Mouse (Mus musculus): ENCODE measurements around the gene Ndufv1.
A peak's percentile ranks its signal among the peaks of the same experiment; 100 is the strongest.
"Not testable (repeated sequence)": the region's sequence is repeated elsewhere in the genome, so short reads cannot be mapped to it uniquely, and the experiment has no call there.

Ndufv1 gene

DNA sequence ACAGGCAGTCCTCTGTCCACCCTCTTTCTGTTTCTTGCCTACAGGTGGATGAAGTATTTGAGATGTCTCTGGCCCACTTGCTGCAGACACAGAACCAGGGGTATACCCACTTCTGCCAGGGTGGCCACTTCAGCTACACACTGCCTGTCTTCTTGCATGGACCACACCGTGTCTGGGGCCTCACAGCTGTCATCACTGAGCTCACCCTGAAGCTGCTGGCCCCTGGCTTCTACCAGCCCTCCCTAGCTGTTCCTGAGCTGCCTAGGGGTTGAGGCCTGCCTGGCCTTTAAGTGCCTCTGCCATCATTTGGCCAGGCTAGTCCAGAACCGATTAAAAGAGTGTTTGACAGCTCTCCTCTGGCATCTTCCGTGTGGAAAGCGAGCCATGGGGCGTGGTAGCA lies 10.9 kb downstream of the Ndufv1 start:
- DNase-seq (ENCODE audit: low spot score): no peak

DNA sequence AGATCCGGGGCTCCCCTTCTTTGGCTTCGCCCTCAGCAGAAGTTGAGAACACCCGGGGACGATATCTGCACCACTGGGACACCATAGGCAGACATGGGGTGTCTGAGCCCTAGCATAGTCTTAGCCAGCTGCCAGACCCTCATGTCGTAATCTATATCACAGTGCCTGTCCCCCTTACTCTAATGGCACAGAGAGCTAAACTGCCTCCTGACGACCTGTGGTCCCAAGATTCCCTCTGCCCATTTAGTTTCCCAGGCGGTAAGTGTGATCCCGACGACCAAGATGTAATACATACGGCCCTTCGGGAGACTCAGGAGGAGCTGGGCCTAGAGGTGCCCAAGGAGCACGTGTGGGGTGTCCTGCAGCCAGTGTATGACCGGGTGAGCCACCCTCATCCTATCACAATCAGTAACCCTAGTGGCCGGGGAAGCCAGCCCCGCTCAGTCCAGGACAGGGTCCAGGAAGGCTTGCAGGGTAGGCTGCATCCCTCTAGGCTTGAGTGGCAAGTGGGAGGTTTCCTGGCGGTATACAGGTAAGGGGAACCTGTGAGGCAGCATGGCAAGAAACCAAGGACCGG lies 11.6 kb downstream of the Ndufv1 start:
- DNase-seq (ENCODE audit: low spot score): no peak

DNA sequence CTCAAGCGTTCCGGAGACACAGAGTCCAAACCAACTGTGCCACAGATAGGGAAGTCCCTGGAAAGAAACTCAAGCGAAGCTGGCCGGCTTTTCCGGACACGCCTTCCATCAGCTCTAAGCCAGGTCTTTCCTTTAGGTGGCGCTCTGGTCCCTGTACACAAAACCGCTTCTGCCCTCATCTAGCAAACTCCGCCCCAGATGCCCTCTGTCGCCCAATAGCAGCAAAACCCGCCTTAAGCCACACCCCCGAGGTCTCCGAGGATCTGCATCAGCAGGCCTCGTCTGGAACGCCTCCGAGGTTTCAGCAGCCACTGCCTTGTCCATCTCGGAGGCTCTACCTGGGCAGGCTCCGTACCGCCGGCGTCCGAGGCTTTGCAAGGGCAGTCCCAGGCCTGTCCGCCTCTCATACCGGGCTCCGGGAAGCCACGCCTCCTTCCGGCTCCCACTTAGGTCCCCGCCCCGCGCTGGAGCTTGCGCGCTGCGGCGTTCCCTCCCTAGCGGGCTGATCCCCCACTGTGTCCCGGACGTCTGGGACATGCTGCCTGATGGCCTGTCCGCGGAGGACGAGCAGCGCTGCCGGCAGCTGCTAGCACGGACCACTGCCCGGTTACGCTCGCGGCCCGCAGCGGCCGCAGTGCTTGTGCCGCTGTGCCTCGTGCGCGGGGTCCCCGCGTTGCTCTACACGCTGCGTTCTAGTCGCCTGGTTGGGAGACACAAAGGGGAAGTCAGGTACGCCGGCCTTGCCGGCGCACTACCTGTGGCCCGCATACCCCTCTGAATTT lies 12.3 kb downstream of the Ndufv1 start, which contains the start of the genes Nudt8 and Gm49405:
Gene Nudt8 (plus strand): TSS at position 462 of the 782 bp plus-strand sequence.
Gene Gm49405 (plus strand): TSS at position 508 of the 782 bp plus-strand sequence.
- peak; percentile 98 for DNase-seq (ENCODE audit: low spot score)

DNA sequence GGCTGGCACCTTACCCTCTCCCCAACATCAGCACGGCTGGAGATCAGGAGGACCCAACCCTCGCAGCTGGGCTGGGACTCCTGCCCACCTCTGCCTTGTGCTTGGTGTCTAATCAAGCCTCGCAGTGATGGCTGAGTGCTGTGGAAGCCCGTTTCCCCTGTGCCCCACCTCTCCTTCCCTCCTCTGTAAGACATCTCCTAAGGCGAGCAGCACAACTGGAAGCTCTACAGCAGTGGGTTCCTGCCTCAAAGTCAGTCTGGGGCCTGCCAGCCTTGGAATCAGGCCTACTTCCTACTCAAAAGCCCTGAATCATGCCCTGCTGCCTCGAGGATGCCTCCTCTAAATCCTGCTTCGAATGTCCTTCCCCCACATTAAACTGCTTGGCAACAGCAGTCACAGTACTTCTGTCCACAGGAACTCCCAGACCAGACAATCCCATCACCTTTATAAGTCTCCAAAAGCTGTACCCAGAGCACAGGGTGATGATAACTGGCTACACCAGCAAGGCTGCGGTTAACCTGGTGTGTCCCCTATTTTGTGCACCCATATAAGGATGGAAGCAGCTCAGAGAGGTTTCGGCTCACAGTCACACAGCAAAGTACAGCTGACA lies 13.4 kb downstream of the Ndufv1 start:
- DNase-seq (ENCODE audit: low spot score): no peak

DNA sequence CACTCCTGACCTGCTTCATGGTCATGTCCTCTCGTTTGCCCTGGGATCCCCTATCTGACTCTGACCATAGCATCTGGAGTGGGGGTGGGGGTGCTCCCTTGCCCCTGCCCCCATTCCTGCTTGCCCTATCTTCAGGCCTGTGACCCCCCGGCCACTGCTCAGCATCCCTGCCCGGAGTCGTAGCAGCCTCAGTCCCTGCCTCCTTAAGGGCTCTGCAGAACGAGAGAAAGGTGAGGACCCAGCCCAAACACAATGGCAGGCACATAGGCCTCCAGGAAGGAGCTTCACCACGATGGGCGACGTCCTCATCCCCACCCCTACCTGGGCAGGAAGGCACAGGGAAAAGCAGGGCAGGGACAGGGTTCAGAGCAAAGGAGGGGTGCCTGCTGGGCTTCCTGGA lies 14.3 kb downstream of the Ndufv1 start:
- no peak for DNase-seq (ENCODE audit: low spot score)

DNA sequence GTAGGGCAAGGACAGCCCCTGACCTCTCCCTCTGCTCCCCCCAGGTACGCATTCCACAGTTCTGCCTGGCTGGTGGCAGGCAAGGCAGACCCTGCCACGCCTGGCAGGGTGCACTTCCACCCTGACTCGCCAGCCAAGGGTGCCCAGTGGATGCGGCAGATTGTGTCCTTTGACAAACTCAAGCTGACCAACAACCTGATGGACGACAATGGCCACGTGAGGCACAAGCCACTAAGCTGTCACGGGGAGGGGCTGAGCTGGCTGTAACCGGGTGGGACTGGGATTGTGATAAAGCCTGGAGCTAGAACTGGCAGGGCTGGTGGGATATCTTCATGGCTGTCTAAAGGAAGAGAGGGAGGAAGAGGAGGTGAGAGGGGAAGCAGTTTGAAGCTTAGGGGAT lies 15.4 kb downstream of the Ndufv1 start:
- DNase-seq (ENCODE audit: low spot score): no peak

DNA sequence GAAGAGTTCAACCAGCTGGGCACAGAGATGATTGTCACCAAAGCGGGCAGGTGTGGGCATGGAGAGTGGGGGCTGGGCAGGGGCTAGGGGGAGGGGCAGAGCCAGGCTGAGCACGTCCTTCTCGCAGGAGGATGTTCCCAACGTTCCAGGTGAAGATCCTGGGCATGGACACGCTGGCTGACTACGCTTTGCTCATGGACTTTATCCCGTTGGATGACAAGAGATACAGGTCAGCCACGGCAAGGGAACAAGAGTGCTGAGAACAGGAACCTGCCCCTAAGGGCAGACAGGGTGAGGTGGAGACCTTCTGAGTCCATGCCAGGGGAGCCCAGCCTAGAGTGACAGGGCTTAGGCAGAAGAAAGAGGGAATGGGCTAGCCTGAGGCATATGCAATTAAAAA lies 15.9 kb downstream of the Ndufv1 start:
- no peak for DNase-seq (ENCODE audit: low spot score)

DNA sequence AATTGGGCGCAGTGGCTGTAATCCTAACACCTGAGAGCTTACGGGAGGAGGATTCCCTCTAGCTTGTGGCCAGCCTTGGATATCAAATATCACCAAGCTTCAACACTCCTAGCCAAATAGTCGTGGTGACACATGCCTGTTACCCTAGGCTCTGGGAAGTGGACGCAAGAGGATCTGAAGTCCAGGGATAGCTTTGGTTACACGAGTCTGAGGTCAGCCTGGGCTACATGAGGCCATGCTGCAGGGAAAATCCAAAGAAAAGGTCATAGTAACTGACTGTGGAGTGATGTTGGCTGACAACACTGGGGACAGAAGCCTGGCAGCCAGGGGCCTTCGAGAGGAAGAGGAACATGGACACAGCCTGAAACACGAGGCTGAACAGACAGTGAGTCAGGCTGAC lies 16.5 kb downstream of the Ndufv1 start:
- DNase-seq (ENCODE audit: low spot score): no peak

DNA sequence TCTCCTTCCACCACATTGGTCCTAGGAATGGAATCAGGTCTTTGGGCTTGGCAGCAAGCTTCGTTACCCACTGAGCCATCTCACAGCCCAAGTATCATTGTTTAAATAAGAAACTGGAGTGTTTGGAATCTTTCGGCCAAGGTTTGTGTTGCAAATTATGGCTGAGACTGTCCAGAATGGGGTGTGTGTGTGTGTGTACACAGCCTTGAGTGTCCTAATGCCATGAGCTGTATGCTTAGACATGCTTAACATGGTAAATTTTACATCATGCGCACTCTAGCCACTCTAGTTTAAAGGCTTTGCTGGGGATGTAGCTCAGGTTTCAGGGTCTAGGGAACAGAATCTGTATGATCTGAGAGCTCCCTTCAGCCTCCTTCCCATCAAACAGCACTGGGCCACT lies 17.1 kb downstream of the Ndufv1 start:
- DNase-seq (ENCODE audit: low spot score): no peak

DNA sequence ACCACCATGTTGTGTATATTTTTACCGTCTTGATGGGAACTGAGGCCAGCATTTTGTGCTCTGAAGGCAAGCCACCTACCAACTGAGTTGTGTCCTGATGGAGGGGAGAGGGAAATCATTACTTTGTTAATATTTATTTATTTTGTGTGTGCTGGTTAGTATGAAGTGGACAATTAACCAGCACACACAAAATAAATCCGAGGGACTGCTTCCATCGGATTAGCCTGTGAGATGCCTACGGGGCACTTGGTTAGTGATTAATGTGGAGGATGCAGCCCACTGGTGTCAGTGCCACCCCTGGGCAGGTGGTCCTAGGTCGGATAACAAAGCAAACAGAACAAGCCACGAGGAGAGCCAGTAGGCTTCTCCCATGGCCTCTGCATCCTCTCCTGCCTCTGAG lies 17.7 kb downstream of the Ndufv1 start:
- no peak for DNase-seq (ENCODE audit: low spot score)

DNA sequence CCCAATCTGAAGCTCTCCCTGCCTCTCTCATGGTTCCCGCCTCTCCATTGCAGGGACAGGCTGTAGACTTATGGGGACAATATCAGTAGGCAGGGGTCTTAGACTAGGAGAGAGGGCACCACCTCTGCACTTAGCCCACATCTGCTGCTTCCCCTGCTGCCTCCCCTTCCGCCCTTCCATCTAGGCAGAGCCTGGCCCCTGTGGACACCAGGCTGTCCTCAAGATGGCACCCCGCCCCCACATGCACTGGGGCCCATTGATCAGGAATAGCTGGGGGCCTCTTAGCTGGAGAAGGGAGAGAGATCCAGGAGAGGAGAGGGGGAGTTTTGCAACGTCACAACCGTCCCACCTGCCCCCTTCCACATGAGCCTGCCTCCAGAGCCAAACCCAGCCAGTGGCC lies 20.2 kb downstream of the Ndufv1 start, which contains the start of gene Tbx10:
Gene Tbx10 (plus strand): TSS at position 337 of the 400 bp plus-strand sequence.
- no peak for DNase-seq (ENCODE audit: low spot score)

DNA sequence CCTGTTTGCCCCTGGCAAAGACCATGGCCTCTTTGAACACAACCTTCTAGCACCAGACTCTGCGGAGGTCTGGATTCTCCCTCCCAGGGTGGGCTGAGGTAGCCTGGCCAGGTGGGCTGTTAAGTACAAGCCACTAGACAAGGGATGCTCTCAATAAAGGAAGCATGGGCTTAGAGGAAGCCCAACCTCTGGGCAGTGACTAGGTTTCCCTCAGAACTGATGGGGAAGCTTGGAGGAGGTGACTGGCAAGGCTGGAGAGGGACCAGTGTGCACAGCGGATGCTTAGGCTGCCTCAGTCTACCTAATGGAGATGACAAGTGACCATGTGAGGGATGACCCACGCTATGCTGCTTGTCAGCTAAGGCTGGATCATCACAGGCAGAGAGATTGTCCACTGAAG lies 20.6 kb downstream of the Ndufv1 start:
- no peak for DNase-seq (ENCODE audit: low spot score)

DNA sequence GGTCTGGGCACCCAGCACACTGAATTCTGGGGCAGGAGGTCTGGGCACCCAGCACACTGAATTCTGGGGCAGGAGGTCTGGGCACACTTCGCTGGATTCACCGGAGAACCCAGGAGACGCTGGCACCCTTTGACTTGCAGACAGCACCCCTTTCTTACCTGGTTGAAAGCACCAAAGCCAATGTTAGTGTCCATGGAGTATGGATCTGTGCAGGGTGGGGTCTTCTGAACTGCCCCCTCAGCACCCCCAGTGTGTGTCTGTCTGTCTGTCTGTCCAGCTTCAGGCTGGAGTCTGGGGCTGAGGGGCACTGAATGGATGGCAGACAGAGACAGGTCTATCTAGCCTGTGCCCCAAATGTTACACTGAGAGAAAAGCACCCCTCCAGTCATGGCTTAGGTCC lies 21.0 kb downstream of the Ndufv1 start:
- no peak for DNase-seq (ENCODE audit: low spot score)

DNA sequence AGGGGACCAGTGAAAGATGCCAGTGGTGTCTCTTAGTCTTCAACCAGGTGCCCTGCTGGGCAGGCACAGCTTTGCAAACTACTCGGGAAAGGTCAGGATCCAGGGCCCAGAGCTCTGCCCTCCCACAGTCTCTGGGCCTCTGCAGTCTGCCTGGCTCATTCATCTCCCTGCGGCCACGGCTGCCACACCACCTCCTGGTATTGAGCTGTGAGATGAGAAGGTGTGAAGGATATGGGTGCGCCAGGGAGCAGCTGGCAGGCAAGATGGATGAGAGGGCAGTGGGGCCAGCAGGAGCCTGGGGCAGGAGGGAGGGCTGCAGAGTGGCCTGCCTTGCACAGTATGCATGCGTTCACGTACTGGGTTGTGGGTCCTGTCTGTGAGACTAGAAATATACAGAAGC lies 21.8 kb downstream of the Ndufv1 start:
- DNase-seq (ENCODE audit: low spot score): no peak

DNA sequence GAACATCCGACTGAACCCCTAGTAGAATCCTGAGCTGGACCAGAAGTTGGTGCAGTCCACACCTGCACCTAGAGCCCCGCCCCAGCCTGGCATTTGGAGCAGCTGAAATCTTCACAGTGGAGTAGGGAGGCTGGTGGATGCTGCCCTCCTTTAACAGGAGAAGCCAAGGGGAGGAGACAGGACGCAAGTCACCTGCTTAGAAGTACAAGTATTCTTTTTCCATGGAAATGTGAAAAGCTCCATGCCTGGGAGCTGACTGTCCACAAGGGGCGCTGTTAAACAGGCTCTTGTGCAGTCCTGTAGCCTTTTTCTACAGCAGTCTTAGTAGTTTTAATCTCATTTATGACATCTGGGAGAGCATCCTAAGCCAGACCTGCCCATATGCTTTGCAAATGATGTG lies 23.9 kb downstream of the Ndufv1 start:
- DNase-seq (ENCODE audit: low spot score): no peak

DNA sequence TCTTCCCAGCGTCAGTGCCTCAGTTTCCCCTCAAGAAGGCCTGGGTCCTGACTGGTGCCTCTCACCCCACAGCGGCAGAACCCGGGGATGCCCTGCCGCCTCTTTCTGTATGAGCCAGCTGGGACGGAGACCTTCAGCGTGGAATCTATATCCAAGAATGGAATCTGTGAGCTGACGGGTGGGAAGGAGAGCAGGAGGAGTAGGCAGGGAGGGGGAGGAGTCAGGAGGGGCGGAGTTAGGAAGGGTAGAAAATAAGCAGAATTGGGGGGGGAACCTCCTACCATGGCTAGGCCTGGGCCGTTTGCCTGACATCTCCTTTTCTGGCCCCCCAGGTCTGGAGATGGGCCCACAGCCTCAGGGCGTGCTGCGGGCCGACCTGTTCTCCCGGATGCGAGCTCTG lies 24.5 kb downstream of the Ndufv1 start:
- DNase-seq (ENCODE audit: low spot score): no peak

DNA sequence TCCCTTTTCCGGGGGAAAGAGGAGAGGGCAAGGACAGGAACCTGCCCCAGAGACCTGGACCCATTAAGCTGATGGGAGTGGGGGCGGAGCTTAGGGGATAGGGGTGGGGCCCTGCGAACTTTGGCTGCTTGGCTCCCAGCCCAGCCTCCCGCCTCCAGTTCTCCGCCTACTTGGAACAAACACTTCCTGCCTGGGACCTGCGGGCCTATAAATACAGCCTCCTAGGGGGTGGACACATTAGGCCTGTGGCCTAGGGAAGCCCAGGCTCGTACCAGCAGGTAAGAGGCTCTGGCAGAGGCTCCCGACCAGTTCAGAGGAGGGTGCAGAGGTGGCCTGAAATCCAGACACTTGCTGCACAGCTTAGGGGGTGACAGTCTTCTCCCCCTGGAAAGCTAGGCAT lies 26.3 kb downstream of the Ndufv1 start, which contains the start of gene Acy3:
Gene Acy3 (plus strand): TSS at position 237 of the 400 bp plus-strand sequence.
- DNase-seq (ENCODE audit: low spot score): peak; percentile 24

DNA sequence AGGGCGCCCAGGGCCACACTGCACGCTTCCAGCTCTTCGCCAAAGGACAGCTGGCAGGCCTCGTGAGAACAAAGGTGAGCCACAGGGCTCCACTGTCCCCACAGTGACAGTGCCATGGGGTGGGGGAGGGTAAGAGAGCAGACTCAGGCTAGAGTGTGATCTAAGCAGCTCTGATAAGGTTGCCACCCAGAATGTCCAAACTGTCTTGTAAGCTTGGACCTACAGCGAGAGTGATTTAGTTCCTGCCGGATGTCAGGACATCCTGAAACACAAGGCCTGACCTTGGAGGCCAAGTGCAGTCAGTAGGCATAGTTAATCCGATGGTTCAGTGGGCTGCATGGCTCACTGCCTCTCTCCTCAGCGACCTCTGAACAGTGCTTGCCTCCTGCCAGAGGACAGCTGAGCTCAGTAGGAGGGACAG lies 27.3 kb downstream of the Ndufv1 start:
- no peak for DNase-seq (ENCODE audit: low spot score)

DNA sequence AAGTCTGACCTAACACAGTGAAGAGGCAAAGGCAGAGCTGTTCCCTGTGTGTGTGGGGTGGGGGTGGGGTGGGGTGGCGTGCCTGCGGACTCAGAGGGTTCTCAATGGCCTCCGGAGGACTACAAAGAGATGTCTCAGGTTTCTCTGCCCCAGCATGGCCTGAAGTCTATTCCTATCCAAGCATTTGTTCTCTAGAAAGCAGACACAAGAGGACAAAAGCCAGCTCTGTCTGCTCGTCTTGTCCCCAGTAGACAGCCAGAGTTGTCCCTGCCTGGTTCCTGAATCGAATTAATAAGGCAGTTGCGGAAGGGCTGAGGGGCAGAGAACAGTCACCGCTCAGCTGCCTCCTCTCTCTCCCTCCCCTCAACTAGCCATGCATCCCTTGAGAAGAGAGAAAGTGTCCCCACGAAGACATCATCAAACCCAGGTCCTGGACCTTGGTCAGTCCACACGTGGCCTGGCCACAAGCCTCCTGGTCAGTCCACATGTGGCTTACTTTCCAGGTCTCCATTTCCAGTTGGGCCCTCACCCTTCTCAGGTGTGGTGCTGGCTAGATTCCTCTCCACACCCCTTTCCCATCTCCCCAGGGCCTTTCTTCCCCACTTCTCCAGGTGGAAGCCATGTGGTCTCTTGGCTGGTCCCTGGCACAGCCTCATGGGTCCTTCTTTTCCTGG lies 28.9 kb downstream of the Ndufv1 start:
- no peak for DNase-seq (ENCODE audit: low spot score)

DNA sequence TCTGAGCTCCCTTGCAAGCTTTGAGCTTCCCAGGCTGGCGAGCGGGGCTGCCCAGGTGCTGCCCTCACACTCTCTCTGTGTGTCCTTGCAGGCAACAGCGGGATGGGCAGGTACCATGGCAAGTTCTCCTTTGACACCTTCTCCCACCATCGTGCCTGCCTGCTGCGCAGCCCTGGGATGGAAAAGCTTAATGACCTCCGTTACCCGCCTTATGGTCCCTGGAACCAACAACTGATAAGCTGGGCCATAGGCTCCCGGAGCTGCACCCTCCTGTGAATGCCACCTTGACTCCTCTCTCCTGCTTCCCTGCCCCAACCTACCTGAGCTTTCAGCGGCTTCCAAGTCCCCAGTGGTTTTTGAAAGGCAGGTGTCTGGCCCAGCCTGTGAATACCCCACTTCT lies 31.7 kb downstream of the Ndufv1 start:
- no peak for DNase-seq (ENCODE audit: low spot score)

DNA sequence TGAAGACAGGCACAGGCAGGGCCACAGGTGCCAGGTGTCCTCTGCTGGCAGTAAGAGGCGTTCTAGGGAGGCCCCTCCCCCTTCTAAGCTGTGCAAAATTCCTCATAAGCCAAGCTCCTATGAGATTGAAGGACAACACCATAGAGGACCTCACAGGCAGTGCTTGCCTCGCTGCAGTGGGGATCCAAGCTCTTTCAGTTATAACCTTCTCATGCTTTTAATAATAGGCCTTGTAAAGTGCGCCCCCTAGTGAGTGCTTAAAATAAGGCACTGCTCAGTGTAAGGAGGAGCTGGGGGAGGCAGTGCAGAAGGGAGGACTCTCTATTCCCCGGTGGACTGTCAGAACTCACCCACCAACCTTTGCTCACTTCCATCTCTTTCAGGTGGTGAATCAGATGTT lies 32.3 kb downstream of the Ndufv1 start:
- DNase-seq (ENCODE audit: low spot score): peak; percentile 81

DNA sequence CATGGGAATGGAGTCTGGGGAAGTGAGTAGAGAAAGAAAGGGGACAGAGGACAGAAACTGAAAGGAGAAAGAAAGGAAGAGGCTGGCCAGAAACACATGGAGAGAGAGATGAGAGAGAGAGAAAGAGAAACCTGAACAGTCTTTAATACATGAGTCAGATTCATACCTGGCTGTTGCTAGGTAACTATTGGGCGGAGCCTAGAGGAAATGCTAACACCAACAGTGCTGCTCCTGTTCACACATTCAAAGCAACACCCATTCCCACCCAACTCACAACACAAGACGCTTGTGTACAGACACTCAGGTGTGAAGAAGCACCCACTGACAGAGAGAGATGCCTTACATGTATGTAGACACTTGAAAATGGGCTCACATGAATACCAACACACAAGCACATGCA lies 36.7 kb downstream of the Ndufv1 start:
- no peak for DNase-seq (ENCODE audit: low spot score)

DNA sequence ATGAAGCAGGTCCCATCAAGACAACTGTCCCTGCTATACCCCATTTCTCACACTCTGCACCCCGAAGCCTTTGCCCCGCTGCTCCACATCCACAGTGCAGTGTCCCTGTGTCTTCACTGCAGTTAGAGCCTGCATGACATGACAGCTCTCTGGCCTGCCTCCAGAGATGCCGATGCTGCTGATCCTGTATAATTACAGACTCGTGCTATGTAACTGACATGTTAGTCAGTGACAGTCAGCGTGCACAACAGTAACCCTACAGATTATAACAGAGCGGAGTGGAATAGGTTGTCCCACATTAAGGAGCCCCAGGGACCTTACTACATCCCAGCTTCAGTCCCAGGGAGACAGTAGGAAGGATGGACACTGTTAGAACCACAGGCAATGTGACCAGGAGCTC lies 38.0 kb downstream of the Ndufv1 start:
- DNase-seq (ENCODE audit: low spot score): not testable (repeated sequence)

All from c-Kit-positive CD71-positive TER-119-positive erythroid progenitor cells, embryonic 14.5 days (primary cell).